Mouse (Mus musculus) midbrain, postnatal 0 days (tissue): Measurements from ENCODE around the gene Rxfp4. TPM values are rescaled to one million over a fixed set of nuclear protein-coding genes. Genes with fewer than 3 reads are reported as not detected.

Experiments
- ATAC-seq: fragments of 200-750 bp; cut with Nextera tagmentation; 2 replicates; pipeline ENCODE4 v1.8.0; 2017; ENCODE audit warnings: moderate number of reproducible peaks, mild to moderate bottlenecking, moderate TSS enrichment, moderate library complexity; ENCODE audit not compliant: low FRiP score
- DNase-seq: peaks from one replicate; pipeline ENCODE4 v3.0.0-alpha.2; 2015; ENCODE audit warnings: low spot score
- H3K27ac ChIP-seq: fragments of 300-500 bp; sonication (generic); 2 replicates; pipeline ENCODE4 v1.5.1; 2014; ENCODE audit warnings: low read depth, mild to moderate bottlenecking, low read length, mixed read lengths
- H3K27me3 ChIP-seq: fragments of 300-500 bp; sonication (generic); 2 replicates; pipeline ENCODE4 v1.6.1; 2014; ENCODE audit warnings: low read length, control low read depth, mixed read lengths; ENCODE audit not compliant: insufficient read depth
- H3K36me3 ChIP-seq: fragments of 300-500 bp; sonication (generic); 2 replicates; pipeline ENCODE4 v1.6.1; 2014; ENCODE audit warnings: low read length, control low read depth, mixed read lengths; ENCODE audit not compliant: insufficient read depth
- H3K4me1 ChIP-seq: fragments of 300-500 bp; sonication (generic); 2 replicates; pipeline ENCODE4 v1.6.1; 2014; ENCODE audit warnings: mild to moderate bottlenecking, control low read depth, antibody characterized with exemption, low read length, mixed read lengths; ENCODE audit not compliant: insufficient read depth
- H3K4me2 ChIP-seq: fragments of 300-500 bp; sonication (generic); 2 replicates; pipeline ENCODE4 v1.6.1; 2014; ENCODE audit warnings: low read depth, mild to moderate bottlenecking, low read length, mixed read lengths; ENCODE audit not compliant: poor library complexity, severe bottlenecking
- H3K4me3 ChIP-seq: fragments of 300-500 bp; sonication (generic); 2 replicates; pipeline ENCODE4 v1.5.1; 2014; ENCODE audit warnings: low read depth, mild to moderate bottlenecking, low read length, moderate library complexity
- H3K9ac ChIP-seq: fragments of 300-500 bp; sonication (generic); replicated peaks from 2 replicates; pipeline ENCODE4 v1.6.1; 2014; ENCODE audit warnings: mild to moderate bottlenecking, low read length, moderate library complexity, mixed read lengths; ENCODE audit not compliant: poor library complexity, severe bottlenecking
- H3K9me3 ChIP-seq: fragments of 300-500 bp; sonication (generic); 2 replicates; pipeline ENCODE4 v1.6.1; 2016; ENCODE audit warnings: low read length, control low read depth
- CTCF ChIP-seq: IDR thresholded peaks from 2 replicates; pipeline ENCODE4 v1.5.1; 2016; ENCODE audit warnings: antibody characterized with exemption, mild to moderate bottlenecking
- WGBS: fragments of 180-500 bp; shearing (Covaris S2); extraction: QIAGEN DNeasy Blood & Tissue Kit; methylation state at CpG from one replicate; pipeline ENCODE4 v1.1.7; 2014; 5-methylcytosine and 5-hydroxymethylcytosine counted together
- polyA plus RNA-seq: library from polyadenylated mRNA; unstranded; fragments of >200 nt; fragmentation: Nextera tagmentation; extraction: Ambion mirVana; gene quantifications from 2 replicates; pipeline ENCODE4 v1.2.1, GENCODE M21; 2015
- total RNA-seq: library from RNA; depleted of rRNA; stranded (reverse); fragments of >200 nt; gene quantifications from 2 replicates; pipeline ENCODE4 v1.2.3, GENCODE M21; 2014

Rxfp4 gene
- total and polyA plus RNA-seq, 2 experiments from 2014 or later, result not detected

DNA sequence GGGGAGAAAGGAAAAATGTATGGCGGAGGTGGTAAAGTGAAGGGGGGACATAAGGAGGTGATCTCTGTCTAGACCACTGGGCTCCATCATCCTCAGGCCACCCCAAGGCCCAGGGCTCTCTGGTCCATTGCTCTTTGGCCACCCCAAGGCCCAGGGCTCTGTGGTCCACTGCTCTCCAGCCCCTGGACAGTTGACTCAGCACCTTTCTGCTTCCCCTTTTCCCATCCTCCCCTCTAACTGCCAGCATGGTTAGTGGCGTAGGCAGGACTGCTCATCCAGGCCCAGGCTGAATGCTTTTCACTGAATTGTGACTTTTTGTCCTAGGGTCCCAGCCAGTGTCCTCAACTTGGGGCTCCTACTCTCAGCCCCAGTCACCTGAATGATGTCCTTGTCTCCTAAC lies 25.4 kb downstream of the Rxfp4 start:
- Histone ChIP-seq H3K9ac (no peak overlapping the region), H3K27ac (no peak overlapping the region), H3K36me3 (peaks cover 29% of the 10 kb centered on the region), H3K4me3 (no peak overlapping the region), H3K27me3 (no peaks in the 10 kb centered on the region), H3K4me1 (peaks cover 16% of the 10 kb centered on the region; the same call in 1 of the 2 replicates), H3K9me3 (no peaks in the 10 kb centered on the region), H3K4me2 (no peak overlapping the region)
- 79% methylated on average over 2 of the region's 2 CpGs for WGBS
- DNase-seq, result no peak
- TF ChIP-seq CTCF, result no peak
- ATAC-seq, result no peak

DNA sequence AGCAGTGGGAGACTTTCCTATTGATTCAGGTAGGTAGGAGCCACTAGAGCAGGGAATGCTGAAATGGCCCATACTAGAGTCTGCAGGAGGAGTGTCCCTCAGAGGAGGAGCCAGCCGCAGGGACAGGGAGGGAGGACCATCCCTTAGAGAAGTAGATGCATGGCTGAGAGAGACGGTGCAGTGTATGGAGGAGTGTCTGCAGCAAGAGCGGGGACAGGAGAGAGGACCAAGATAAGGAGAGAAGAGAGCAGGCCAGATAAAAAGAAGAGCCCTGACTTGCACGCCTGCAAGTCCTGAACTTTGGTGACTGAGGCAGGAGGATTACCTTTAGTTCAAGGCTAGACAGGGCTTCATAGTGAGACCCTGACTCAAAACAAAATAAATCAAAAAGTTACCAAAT lies 25.8 kb downstream of the Rxfp4 start:
- H3K27ac ChIP-seq, result no peak overlapping the region
- H3K9me3 ChIP-seq, result no peaks in the 10 kb centered on the region
- H3K36me3 ChIP-seq, result peaks cover 24% of the 10 kb centered on the region
- H3K4me1 ChIP-seq, result peaks cover 16% of the 10 kb centered on the region; the same call in 1 of the 2 replicates
- no peak overlapping the region for H3K4me3 ChIP-seq
- no peaks in the 10 kb centered on the region for H3K27me3 ChIP-seq
- 59% methylated on average over 4 of the region's 4 CpGs for WGBS
- no peak overlapping the region for H3K9ac ChIP-seq
- TF ChIP-seq CTCF, result no peak
- no peak for DNase-seq
- no peak overlapping the region for H3K4me2 ChIP-seq
- ATAC-seq, result no peak

DNA sequence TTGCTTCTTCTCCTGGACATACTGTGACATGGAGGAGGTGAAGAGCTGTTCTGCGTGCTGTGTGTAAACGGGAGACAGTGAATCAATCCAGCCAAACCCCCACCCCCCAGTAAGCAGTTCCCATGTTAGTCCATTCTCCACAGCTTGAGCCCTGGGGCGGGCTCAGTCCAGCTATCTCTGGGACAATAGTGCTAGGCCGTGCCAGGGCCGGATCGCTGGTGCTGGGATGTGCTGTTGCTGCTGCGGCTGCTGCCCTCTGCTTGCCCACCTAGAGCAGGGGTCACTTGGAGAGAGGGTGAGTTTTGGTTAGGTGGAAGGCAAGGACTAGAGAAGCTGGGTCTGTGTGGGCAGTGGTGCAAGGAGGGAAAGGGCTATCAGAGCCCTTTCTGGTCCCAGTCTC lies 26.6 kb downstream of the Rxfp4 start:
- Histone ChIP-seq H3K27me3 (no peaks in the 10 kb centered on the region), H3K4me3 (no peak overlapping the region), H3K9me3 (no peaks in the 10 kb centered on the region), H3K4me1 (peaks cover 16% of the 10 kb centered on the region; the same call in 1 of the 2 replicates), H3K27ac (0 out of 2 replicates have a peak overlapping the region, but pooled peaks have one; percentile 18), H3K36me3 (peaks cover 16% of the 10 kb centered on the region), H3K9ac (no peak overlapping the region), H3K4me2 (no peak overlapping the region)
- ATAC-seq, result no peak
- 58% methylated on average over 7 of the region's 7 CpGs for WGBS
- no peak for TF ChIP-seq CTCF
- no peak for DNase-seq

DNA sequence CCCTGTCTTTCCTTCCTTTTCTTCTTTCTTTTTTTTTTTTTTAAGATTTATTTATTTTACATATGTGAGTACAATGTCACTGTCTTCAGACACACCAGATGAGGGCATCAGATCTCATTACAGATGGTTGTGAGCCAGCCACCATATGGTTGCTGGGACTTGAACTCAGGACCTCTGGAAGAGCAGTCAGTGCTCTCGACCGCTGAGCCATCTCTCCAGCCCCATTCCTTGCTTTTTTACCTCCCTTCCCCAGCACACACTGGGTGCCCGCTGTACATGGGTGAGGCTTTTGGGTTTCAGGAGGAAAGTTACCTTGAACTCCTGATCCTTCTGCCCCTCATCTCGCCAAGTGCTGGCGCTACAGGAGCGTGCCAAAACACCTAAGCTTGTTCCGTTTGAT lies 27.4 kb downstream of the Rxfp4 start:
- H3K4me2 ChIP-seq, result peak overlapping the region; percentile 87
- DNase-seq, result no peak
- no peak for ATAC-seq
- no peaks in the 10 kb centered on the region for H3K27me3 ChIP-seq
- no peak for TF ChIP-seq CTCF
- H3K4me1 ChIP-seq, result peaks cover 16% of the 10 kb centered on the region; the same call in 1 of the 2 replicates
- peaks cover 13% of the 10 kb centered on the region for H3K36me3 ChIP-seq
- peak overlapping the region; percentile 92; the same call in 1 of the 2 replicates for H3K9ac ChIP-seq
- H3K9me3 ChIP-seq, result no peaks in the 10 kb centered on the region
- H3K27ac ChIP-seq, result peak overlapping the region; percentile 92; the same call in 1 of the 2 replicates
- WGBS, result 92% methylated on average over 7 of the region's 7 CpGs
- no peak overlapping the region for H3K4me3 ChIP-seq

DNA sequence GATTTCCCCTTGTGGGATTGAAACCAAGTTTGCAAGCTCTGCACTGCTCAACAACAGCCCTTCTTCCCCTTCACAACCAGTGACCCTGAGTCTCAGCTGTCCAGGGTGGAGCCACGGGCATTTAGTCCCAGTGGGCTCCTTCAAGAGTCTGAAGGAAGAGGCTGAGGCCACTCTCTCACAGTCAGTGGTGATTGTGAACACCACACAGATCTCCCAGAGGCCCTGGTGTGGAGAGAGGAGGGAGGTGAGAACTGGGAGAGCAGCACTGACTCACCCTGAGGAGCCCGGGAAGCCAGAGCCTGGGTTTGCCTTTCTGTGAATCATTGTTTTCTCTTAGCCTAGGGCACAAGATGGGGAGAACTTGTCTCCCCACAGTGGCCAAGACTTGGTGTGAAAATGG lies 28.0 kb downstream of the Rxfp4 start:
- peaks cover 20% of the 10 kb centered on the region; the same call in 1 of the 2 replicates for H3K4me1 ChIP-seq
- 16% methylated on average over 2 of the region's 2 CpGs for WGBS

DNA sequence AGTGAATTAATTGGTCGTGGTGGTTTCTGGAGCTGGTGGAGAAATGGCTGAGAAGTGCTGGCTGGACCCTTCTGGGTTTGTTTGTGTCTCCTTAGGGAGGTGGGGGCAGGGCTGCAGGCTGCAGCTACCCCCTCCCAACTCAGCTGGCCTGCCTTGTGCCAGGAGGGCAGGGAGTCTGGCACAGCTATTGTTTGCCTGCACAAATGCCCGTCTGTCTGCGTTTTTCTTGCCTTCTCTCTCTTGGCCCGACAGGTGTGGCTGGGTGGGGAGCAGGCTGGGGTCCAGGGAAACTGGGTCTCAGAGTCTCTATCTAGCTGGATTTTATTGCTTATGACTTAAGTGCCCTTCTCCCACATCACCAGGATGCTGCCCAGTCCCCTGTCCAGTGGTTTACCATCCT lies 28.6 kb downstream of the Rxfp4 start:
- Histone ChIP-seq H3K36me3 (peaks cover under 1% of the 10 kb centered on the region; the same call in 1 of the 2 replicates), H3K9me3 (no peaks in the 10 kb centered on the region), H3K27ac (peak overlapping the region; percentile 92), H3K4me3 (peak overlapping the region; percentile 97), H3K4me2 (peak overlapping the region; percentile 87), H3K4me1 (peaks cover 20% of the 10 kb centered on the region; the same call in 1 of the 2 replicates), H3K27me3 (no peaks in the 10 kb centered on the region), H3K9ac (peak overlapping the region; percentile 92; the same call in 1 of the 2 replicates)
- 4% methylated on average over 4 of the region's 4 CpGs for WGBS
- DNase-seq (peak; percentile 68), ATAC-seq (no peak)
- TF ChIP-seq CTCF, result no peak

More for the DNA sequence above, 28.0 kb downstream of the Rxfp4 start:
- H3K27me3 ChIP-seq, result no peaks in the 10 kb centered on the region
- DNase-seq (no peak), ATAC-seq (no peak)
- H3K9ac ChIP-seq, result peak overlapping the region; percentile 92
- H3K27ac ChIP-seq, result peak overlapping the region; percentile 92
- H3K9me3 ChIP-seq, result no peaks in the 10 kb centered on the region
- H3K4me3 ChIP-seq, result peak overlapping the region; percentile 97; the same call in 1 of the 2 replicates
- peak overlapping the region; percentile 87 for H3K4me2 ChIP-seq
- peaks cover 7% of the 10 kb centered on the region for H3K36me3 ChIP-seq
- no peak for TF ChIP-seq CTCF
